Mouse (Mus musculus) natural killer cell, adult 2 months (primary cell): ENCODE results near the gene Sycn.
"Not testable (repeated sequence)": the region's sequence is repeated elsewhere in the genome, so short reads cannot be mapped to it uniquely, and the experiment has no call there.

Experiments used
- DNase-seq, 2 experiments: peaks; one replicate each; pipeline ENCODE4 v3.0.0; 2022; ENCODE audit warnings: low spot score in 2 of 2

Sycn gene

DNA sequence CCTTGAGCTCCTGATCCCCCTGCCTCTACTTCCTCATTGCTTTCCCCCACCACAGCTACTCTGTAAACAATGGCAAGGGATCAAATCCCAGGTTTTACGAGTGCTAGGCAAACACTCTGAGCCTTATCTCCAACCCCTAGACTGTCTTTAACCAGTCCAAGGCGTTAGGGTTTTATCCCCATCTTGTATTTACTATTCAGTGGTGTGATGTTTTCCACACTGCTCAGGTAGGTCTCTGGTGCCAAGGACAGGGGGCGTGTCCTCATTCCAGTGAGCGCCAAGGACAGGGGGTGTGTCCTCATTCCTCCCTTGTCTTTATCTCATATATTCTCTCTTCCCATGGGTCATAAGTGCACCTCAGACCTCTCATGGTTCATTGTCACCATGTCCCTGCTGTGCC, at the start of gene Sycn:
TSS of gene Sycn (plus strand) at position 360 of the 400 bp plus-strand sequence.
- no peak for DNase-seq

DNA sequence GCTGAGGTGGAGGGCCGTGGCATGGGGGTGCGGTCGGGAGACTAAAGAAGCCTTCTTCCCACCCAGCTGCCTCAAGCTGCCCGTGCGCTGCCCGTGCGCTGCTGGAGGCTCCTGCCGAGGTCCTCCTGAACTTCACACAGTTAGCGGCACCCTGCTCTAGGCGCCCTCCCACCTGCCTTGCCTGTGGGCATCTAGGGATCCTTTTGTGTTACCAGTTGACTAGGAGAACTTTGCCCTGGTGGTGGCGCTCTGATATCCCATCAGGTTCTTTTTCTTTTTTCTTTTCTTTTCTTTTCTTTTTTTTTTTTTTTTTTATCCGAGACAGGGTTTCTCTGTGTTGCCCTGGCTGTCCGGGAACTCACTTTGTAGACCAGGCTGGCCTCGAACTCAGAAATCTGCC, 49.8 kb upstream of the Sycn start:
- DNase-seq = no peak

DNA sequence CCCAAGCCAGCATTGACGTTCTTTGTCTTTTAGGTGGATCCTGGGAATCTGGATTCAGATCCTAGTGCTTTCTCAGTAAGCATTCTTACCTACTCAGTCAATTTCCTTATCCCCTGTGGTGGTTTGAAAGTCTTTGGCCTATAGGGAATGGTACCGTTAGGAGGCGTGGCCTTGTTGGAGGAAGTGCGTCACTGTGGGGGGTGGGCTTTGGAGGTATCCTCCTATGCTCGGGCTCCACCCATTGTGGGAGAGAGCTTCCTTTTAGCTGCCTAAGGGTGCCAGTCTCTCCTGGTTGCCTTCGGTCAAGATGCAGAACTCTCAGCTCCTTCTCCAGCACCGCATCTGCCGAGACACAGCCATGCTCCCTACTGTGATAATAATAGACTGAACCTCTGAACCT, 48.4 kb upstream of the Sycn start:
- no peak for DNase-seq

DNA sequence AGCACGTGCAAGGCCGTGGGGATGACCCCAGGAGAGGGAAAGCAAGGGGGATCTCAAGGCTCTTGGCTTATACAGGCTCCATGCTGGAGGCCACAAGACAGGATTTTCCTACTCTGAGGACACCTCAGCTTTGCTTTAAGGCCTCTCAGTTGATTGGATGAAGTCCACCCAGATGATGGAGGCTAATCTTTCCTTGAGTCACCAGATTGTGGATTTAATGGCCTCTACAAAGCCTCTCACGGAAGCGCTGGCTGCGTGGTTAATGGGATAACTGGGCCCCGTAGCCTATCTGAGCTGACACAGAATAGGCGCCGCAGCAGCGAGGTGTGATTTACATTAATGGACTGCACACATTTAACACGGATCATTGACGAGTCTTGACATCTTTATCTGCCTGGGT, 45.3 kb upstream of the Sycn start:
- no peak for DNase-seq

DNA sequence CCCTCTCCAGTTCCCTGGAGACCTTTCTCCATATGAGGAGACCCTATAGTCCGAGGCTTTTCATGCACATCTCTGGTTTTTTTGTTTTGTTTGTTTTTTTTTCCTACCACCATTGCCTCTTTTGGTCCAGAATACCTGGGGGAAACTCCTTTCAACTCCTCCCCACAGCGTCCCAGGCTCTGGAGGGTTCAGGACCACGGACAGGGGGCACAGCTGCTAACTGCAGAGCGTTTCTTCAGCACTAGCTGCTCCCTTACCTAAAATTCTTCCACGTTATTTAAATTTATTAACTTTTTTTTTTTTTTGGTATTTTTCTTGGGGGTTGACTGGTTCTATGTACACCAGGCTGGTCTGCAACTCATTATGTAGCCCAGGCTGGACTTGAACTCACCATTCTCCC, 35.1 kb upstream of the Sycn start:
- DNase-seq = no peak

DNA sequence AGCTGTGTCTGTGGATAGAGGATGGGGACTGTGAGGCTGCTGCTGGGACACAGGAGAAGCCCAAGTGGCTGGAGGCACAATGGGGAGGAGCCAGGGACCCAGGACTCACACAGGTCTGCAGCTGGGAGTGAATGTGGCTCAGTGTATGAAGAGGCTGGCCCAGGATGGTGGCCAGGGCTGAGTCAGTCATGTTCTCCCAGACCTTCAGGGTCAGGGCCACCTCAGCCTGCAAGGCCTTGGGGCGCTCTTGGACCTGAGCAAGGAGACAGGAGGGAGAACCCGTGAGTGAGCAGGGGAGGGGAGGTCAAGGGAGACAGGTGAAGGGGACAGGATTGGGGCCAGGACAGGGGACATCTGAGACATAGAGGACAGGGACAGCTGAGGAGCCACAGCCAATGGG, 31.6 kb upstream of the Sycn start:
- DNase-seq = not testable (repeated sequence)

DNA sequence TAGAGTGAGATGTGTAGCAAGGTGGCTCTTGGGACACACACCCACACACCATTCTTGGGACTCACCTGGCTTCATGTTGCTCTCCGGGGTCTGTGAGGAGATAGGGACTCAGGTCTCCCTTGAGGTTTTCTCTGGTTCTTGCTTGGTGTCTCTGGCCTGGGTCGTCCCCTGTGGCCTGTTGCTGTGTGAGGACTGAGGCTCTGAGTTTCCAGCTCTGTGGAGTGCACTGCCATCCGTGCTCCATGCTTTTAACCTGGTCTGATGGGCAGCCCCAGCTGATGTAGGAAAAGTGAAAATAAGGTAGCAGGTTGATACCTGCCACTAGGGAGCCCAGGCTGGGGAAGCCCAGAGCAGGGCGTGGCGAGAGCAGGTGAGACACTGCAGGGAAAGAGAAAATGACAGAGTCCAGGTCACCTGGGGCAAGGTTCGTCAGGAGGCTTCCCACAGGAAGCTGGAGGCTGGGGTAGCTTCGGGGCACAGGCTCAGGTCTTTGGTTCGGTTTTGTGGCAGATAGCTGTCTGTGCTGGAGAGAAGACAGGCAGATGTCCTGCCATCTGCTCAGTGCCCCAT, 30.2 kb upstream of the Sycn start, which contains the start of gene Ifnl2:
TSS of gene Ifnl2 (minus strand) at position 51 of the 570 bp plus-strand sequence.
- not testable (repeated sequence) for DNase-seq

DNA sequence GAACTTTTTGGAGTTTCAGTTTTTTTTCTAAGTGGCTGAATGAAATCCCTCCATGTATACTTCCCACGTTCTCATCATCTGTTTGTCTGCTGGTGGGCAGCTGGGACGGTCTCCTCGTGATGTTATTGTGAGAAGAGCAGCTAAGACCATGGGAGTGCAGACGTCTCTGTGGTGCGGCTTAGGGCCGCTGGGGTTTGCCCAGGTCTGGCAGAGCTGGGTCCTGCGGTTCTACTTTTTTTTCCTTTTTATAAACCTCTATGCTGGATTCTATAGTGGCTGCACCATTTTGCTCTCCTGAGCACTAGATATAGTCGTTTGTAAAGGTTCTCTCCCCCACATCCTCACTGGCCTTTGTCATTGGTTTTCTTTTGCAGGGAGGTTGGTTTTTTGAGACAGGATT, 29.2 kb upstream of the Sycn start:
- no peak for DNase-seq

DNA sequence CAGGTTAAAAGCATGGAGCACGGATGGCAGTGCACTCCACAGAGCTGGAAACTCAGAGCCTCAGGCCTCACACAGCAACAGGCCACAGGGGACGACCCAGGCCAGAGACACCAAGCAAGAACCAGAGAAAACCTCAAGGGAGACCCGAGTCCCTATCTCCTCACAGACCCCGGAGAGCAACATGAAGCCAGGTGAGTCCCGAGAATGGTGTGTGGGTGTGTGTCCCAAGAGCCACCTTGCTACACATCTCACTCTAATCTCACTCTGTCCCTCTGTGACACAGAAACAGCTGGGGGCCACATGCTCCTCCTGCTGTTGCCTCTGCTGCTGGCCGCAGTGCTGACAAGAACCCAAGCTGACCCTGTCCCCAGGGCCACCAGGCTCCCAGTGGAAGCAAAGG, 18.1 kb upstream of the Sycn start, which contains the start of gene Ifnl3:
TSS of gene Ifnl3 (plus strand) at position 301 of the 400 bp plus-strand sequence.
- not testable (repeated sequence) for DNase-seq

DNA sequence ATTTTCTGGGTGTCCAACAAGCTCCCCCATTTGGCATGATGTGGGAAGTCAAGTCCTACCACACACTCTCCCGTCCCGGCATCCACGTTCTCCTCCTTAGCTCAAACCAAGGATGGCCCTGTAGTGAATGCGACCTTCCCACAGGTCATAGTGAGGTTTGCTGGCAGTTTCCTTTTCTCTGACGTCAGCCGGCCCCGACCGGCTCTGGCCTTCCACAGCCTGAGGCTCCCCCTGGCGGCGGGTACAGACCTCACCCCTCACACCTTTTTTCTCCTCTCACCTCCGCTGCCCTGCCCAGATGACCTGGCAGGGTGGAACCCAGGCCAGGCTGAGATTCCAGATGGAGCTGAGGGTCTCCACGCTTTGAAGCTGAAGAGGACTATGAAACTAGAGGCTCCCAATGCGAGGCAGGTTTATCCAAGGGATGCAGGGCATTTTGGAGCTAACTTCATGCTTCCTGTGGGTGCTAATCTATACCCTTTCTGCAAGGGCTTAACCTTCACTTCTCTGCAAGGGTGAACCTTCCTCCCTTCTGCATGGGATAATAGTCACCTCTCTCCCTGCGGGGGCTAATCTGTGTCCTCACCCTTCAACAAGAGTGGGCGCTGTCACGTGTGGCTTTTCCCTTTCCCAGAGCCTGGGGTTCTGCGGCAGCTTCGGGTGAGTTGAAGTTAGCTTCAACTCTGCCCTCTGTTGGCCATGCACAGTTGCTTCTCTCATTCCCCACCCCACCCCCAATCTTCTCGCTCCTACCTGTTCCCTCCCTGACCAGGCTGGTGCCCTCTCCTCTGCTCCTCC, 12.6 kb upstream of the Sycn start:
- peak; percentile 83 to 89 for DNase-seq

DNA sequence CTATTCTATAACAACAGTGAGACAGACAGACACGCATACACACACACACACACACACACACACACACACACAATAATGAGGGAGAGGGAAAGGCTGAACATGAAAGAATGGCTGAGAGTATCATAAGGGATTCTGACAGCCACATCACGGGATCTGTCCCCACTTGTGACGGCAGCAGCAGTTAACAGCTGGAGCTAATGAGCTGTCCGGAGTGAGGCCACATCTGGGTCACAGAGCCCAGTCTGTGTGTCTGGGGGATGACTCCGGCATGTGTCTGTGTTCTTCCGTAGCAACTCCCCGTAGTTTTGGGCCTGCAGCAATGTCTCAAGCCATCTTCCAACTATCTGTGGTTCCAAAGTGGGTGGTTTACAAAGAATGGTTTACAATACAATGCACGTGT, 8.7 kb upstream of the Sycn start:
- DNase-seq = no peak

DNA sequence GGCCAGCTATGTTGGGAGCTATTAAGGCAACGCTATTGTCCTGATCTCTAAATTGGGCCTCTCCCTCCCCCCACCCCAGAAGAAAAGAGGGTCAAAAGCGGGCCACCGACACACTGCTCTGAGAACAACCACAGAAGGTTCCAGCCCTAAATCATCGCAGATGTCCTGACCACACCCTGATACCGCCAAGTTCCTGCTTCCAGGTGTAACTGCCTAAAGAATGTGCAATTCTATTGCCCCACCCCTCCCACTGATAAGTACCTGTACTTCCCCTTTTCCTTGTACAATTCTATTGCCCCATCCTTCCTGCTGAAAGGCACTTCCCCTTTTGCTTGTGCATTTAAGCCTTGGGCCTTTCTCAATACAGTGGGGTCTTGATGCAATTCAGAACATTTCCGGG, 1.8 kb upstream of the Sycn start:
- not testable (repeated sequence) for DNase-seq

DNA sequence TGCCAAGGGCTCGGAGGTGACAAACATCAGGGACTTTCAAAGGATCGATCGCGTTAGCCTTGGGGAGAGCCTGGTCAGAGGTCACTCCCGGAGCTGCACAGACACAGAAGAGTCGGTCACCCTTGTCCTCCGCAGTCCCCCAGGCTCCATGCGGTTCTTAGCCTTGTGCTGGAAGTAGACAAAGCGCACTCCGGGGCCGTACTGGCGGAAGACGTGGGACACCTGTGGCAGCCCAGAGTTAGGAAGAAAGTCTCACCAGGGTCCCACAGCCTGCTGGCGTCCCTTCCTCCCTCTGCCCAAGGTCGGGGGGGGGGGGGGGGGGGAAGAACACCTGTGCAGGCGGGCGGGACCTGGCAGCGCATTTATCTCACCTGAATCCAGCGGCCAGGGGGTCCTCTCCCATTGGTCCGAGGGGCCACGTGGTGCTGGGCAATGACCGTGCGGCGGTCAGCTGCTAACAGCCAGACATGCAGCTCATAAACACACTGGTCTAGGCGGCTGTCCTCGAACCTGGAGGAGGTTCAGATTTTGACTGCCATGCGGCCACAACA, 3.4 kb downstream of the Sycn start:
- no peak for DNase-seq

DNA sequence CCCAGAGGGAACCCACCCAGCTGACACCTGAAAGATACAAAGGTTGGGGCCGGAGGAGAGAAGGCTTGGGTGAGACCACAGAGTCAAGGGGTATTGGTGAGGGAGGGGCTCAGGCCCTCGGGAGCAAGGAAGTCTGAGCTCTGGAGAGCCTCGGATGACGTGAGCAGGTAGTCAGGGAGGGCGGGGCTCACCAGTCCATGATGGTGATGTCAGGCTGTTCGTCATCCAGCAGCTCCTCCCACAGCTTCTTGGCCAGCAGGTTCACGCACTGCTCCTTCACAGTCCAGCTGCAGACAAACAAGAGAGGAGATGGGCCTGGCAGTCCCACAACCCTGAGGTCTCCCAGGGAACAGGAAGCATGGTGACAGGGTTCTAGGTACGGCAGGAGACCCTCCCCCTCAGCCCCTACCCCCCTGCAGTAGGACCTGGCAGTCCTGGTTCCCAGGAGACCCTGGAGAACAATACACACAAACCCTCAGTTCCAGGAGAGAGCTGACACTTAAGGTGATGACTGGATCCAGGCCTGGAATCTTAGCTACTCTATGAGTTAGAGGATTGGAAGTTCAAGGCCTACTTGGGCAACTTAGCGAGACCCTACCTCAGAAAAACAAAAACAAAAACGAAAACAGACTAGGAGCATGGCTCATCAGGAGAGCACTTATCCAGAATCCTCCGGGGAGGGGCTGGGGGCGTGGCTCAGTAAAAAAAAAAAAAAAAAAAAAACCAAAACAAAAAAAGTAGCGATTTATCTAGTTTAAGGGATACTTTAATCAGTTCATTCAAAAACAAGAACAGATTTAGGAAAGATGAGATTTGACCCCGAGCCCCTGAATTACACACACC, 4.6 kb downstream of the Sycn start:
- DNase-seq = no peak

DNA sequence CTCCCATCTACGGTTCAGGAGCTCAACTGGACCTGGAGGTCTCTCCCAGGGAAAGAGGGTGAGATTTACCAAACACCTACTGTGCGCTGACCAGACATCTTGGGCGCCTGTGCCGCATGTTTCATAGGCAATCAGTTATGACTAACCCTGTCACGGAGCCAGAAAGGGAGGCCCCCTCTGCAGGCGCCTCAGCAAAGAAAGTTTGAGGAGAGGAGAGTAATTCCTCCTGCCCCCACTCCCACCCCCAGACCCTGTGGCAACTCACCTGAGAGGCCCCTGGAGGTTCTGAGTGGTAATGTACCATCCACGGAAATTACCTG, 5.2 kb downstream of the Sycn start:
- DNase-seq = no peak

DNA sequence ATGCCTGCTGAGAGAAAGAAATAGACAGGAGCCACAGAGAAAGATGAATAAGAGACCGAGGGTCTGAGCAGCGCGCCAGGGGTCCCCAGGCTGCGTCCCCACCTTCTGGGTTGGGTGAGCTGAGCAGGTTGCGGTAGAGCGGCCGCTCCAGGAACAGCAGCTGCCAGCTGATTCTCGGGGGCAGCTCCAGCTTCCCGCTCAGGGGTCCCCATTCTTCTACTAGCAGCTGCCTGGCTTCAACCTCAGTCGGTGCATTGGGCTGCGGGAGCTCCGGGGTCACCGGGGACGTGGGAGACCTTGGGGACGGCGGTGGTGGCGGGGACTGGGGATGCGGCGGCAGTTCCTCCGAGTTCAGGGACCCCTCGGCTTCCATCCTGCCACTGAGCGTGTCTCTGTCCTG, 6.0 kb downstream of the Sycn start:
- DNase-seq = no peak

DNA sequence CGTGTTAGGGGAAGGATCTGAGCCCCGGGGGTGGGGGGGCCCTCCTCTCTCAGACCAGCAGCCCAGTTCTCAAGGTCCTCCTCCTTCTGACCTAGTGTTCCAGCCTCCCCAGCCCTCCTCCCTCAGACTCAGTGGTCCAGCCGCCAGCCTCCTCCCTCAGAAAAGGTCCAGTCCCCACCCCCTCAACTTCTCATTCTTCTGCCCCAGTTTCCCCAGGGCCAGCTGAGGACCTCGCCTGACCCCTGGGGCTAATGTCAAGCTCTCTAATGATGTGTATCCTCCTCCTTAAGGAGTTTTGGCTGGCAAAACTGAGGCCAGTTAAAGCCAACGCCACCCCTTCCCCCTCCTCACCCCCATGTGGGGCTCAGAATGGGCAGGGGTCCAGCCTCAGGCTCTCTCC, 6.5 kb downstream of the Sycn start, which contains the start of gene Nccrp1:
TSS of gene Nccrp1 (minus strand) at position 101 of the 400 bp plus-strand sequence.
- DNase-seq = no peak

DNA sequence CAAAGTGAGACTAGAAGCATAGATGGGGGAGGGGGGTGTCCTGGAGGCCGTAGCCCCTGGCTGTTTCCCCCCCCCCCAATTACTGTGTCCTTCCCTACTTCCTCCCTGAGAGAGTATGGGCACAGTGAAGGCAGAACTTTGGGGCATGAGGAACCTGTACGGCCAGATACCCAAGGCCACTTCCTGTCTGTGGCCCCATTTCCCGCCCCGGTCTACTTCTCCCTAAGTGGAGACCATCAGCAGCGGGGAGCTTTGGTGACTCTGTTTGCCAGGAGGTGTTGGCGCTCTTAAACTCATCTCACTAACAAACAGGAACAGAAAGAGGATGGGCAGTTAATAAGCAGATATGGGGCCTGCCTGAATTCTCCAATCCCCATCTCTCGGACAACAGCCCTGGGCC, 6.9 kb downstream of the Sycn start:
- DNase-seq = no peak

DNA sequence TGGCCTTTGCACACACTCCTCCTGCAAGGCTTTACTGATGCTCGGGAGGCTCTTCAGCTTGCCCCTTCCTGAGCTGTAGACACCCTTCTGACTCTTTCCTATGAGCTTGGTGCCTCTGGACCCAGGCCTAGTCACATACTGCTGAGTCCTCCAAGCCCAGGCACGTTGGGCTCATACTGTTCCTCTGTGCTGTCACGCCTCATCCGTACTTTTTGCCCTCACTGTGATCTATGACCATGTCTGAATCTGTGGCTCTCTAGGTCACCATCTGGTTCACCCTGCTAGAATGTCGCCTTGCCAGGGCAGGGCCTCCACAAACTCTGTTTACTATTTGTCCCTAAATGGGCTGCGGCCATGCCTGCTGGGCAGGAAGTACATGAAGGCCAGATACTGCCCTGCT, 12.4 kb downstream of the Sycn start:
- no peak for DNase-seq

DNA sequence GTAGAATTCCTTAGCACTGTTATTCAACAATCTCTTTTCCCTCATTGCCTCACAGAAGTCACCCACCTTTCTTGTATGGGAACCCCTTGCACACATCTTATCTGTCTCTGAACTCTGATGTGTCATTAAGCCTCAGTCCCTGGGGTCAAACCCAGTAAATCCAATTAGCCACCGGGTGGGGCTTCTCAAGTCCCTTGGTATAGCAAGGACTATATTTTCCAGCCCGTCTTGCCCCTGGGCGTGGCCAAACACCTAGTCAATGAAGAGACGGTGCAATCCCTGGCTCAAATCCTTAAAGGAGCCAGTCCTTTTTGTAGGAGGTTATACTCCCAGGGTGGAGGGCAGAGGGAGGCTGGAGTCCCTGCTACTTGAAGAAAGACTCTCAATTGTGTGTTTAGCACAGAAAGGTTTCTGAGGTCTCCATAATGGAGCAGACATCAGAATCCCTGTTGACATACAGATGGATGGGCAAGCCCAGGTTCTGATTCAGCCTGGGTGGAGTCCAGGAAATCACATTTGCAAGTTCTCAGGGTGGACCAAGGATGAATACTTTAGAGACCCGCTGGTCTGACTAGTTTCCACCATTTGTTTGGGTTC, 15.4 kb downstream of the Sycn start:
- no peak for DNase-seq

DNA sequence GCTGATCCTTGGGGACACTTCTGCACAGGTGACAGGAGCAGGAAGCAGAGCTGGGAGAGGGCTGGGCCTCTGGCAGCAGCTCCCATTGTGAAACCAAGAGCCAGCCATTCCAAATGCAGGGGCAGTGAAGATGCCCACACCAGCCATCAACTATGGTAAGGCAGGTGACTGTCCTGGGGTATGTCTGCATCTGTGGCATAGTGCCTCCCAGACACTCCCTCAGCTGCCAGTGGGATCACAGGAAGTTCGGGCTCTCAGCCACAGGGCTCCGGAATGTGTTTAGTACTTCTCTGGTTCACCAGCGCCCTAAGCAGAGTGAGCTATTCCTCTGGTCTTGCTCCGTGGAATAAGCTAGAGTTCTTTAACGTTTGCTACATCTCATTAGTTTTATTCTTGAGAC, 16.4 kb downstream of the Sycn start:
- DNase-seq = no peak

DNA sequence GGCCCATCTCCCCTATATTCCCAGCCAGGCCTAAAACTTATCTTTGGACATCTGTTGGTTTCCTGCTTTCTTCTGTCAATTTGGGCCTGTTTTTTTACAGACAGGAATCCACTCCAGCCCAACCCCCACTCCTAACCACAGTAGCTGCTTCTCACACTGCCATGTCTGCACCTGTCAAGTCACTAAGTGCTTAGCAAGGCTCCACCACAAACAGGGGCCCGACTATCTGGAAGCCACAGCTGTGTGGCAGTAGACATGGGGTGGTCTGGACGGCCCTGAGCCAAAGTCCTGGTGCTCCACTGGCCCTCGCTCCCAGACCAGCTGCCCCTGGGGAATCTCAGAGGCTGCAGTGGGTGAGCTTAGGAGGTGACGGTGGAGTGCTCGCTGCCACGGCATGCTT, 17.0 kb downstream of the Sycn start:
- no peak for DNase-seq
